Mouse (Mus musculus): ENCODE measurements around the gene Ttc32. TPM values are rescaled to one million over a fixed set of nuclear protein-coding genes. Genes with fewer than 3 reads are reported as not detected.

Ttc32 gene
- polyA plus RNA-seq, 1 experiment from 2014 or later: 22.2 TPM

DNA sequence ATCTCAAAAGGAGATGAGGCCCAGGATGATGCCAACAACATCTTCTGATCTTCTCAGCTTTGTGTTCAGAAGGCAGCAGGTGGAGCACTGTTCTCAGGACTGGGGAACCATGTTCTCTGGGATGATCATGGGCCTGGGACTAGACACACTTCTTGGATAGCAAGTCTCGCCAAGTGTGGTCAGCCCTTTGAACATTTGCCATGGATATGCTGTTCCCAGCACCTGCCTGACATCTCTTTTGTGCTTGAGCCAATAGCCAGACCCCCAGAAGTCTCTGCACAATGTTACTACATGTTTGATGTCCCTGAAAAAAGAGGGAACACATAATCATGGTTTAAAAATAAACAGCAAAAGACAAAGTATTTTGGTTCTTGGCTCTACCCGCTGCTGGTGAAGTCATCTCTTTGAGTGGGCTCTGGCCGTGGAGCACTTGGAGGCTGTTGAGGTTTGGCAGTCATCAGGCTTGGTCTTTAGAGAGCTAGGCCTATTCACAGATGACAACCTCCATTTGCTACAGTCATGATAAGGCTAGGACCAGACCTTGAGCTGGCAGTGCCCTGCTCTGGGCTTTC lies 47.8 kb downstream of the Ttc32 start:
- H3K9ac ChIP-seq (ENCODE audit: low read depth, low read length): no peak overlapping the region
- no peaks in the 10 kb centered on the region for H3K27me3 ChIP-seq (replicated peaks; ENCODE audit: control insufficient read depth, insufficient read depth, low read length)
- no peak overlapping the region for H3K27ac ChIP-seq (ENCODE audit: low read depth, low read length)
- H3K9me3 ChIP-seq (ENCODE audit: control insufficient read depth, low read length): no peaks in the 10 kb centered on the region
- H3K4me3 ChIP-seq (ENCODE audit: low read depth, low read length): no peak overlapping the region
- DNase-seq (ENCODE audit: low spot score) (no peak), ATAC-seq (replicated peaks; ENCODE audit: low FRiP score) (no peak)
- 89% methylated on average over 3 of the region's 3 CpGs for WGBS
- H3K36me3 ChIP-seq (ENCODE audit: control insufficient read depth, insufficient read depth, low read length): no peaks in the 10 kb centered on the region
- H3K4me1 ChIP-seq (replicated peaks; ENCODE audit: control insufficient read depth, insufficient read depth, low read length): no peaks in the 10 kb centered on the region
- H3K4me2 ChIP-seq: no peak overlapping the region

DNA sequence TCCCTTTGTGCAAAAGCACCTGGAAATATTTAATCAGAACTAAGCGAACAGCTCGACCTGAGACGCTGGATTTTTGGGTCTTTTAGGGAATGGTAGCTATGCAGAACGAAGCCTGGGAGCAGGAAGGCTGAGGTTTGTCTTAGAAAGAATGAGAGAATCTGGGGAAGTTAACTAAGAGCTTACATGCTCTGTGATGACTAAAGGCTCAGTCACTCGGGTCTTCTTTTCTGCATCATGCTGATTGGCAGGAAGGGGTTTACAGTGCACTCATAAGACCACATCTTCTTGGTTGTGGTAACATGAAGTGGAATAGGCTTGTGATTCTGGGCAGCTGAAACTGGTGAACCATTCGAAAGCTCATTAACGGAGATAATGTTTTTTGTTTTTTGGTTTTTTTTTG lies 60.4 kb downstream of the Ttc32 start:
- no peaks in the 10 kb centered on the region for H3K27me3 ChIP-seq (replicated peaks; ENCODE audit: control insufficient read depth, insufficient read depth, low read length)
- no peak overlapping the region for H3K4me2 ChIP-seq
- no peak for DNase-seq (ENCODE audit: low spot score)
- H3K9me3 ChIP-seq (ENCODE audit: control insufficient read depth, low read length): no peaks in the 10 kb centered on the region
- WGBS: 71% methylated on average over 7 of the region's 7 CpGs
- H3K27ac ChIP-seq (ENCODE audit: low read depth, low read length): no peak overlapping the region
- no peak for ATAC-seq (replicated peaks; ENCODE audit: low FRiP score)
- no peak overlapping the region for H3K9ac ChIP-seq (ENCODE audit: low read depth, low read length)
- no peaks in the 10 kb centered on the region for H3K36me3 ChIP-seq (ENCODE audit: control insufficient read depth, insufficient read depth, low read length)
- no peaks in the 10 kb centered on the region for H3K4me1 ChIP-seq (replicated peaks; ENCODE audit: control insufficient read depth, insufficient read depth, low read length)
- no peak overlapping the region for H3K4me3 ChIP-seq (ENCODE audit: low read depth, low read length)

Other genes with a start within 250 kb of the Ttc32 start
- 128 and 129 TPM in 2 replicates for gene Laptm4a, start 108.3 kb upstream of the Ttc32 start, polyA plus RNA-seq (2014; fragmentation: Nextera tagmentation; extraction: Ambion mirVana)
- gene Matn3, start 82.1 kb upstream of the Ttc32 start, polyA plus RNA-seq (2014; fragmentation: Nextera tagmentation; extraction: Ambion mirVana): 0.37 and 0.40 TPM in 2 replicates
- gene Wdr35, start 56.1 kb upstream of the Ttc32 start, polyA plus RNA-seq (2014; fragmentation: Nextera tagmentation; extraction: Ambion mirVana): 3.9 and 6.5 TPM in 2 replicates

All from liver, embryonic 11.5 days (tissue).